Mouse (Mus musculus): ENCODE data around the gene Slc37a1.

DNA sequence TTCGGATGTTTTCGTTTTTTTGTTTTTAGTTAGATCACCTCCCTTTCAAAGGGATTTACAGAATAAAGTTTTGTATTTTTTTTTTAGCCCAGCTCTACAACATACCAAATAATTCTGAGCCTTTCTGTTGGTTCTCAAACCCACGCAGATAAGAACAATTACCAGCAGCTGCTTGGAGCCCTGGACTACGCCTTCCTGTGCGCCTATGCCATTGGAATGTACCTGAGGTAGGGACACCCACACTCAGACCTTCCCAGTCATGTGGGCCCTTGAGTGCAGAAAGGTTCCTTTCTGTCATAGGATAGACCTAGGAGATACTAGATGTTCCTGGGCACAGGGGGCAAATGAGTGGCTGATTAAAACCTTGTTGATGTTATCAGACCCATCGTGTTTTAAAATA is 29.4 kb downstream of the Slc37a1 start:
- no peak for TF ChIP-seq CTCF (IDR thresholded peaks at IDR 0.05; ENCODE audit: insufficient read depth, low read length)
- no peak for TF ChIP-seq POLR2A (IDR thresholded peaks at IDR 0.05; ENCODE audit: borderline replicate concordance, extremely low read depth, low read depth, low read length)

Data from lung, adult 2 months (tissue).